ENCODE assay signal across 8 mouse cellular contexts in the genomic region with DNA sequence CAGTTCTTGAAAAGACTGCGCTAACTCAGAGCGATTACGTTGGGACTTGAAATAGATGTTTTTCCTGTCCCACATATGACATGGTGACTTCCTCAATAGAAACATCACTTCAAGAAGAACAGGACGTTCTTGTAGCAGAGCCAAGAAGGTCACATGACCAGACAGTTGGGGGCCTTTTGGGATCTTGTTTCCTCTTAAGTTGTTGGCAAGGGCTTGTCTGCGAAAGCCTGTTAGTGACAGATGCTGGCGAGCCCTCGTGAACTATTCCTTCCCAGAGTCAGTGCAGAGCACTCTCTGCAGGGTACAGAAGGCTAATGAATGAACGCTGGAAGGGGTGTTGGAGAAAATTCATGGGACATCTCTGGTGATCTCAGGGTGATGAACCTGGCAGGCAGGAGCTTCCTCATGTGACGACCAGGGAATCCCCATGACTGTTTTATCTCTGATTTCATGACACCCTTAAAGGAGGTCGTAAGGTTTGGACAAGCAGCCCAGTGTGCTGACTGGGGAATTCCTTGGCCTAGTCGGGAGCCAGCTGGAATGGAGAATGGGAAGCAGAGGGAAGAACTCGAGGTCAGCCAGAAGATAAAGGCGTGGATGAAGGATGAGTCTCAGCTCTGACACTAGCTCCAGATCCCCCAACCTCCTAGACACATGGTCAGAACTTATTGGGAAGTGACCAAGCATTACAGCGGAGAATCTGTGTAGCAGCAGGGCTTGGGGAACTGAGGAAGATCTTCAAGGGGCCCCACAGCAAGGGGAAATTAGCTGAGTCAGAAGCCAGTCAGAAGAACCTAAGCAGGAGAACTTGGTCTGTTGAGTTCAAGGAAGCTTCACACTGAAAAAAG. TPM values are rescaled to one million over a fixed set of nuclear protein-coding genes. Genes with fewer than 3 reads are reported as not detected.
DNase-seq lines count a peak whose midpoint lies in the region; ATAC-seq and TF ChIP-seq lines count a peak whose summit lies in the region.
"Had no signal": no experiment of that assay in that cellular context is flagged by ENCODE, and none has a peak within 500 bp of the region (broad histone marks: within the 10 kb centered on the region; RNA-seq: fewer than 3 reads in every experiment).

No protein-coding gene starts in this region.

- H3K4me2 ChIP-seq in lung, postnatal 0 days (replicated peaks; ENCODE audit: low read depth, low read length): no peak overlapping the region
- H3K4me2 ChIP-seq in forebrain, embryonic 13.5 days: no peak overlapping the region

- TF ChIP-seq CTCF in lung, postnatal 0 days (IDR thresholded peaks at IDR 0.05): no peak

- H3K27ac ChIP-seq in lung, postnatal 0 days (ENCODE audit: low read length): peak overlapping the region; percentile 93
- no peak overlapping the region for H3K27ac ChIP-seq in forebrain, embryonic 13.5 days

- H3K4me3 ChIP-seq in lung, postnatal 0 days (ENCODE audit: low read depth, low read length): no peak overlapping the region
- H3K4me3 ChIP-seq in forebrain, embryonic 13.5 days: no peak overlapping the region
- H3K4me3 ChIP-seq: megakaryocyte, embryonic 14.5 days had no signal

- no peaks in the 10 kb centered on the region for H3K36me3 ChIP-seq in lung, postnatal 0 days (ENCODE audit: insufficient read depth, low read length)
- H3K36me3 ChIP-seq in forebrain, embryonic 13.5 days (ENCODE audit: poor library complexity, severe bottlenecking): no peaks in the 10 kb centered on the region

- no peaks in the 10 kb centered on the region for H3K27me3 ChIP-seq in lung, postnatal 0 days (replicated peaks; ENCODE audit: insufficient read depth, low read length)
- no peaks in the 10 kb centered on the region for H3K27me3 ChIP-seq in forebrain, embryonic 13.5 days

- peak; percentile 43 to 53 for DNase-seq in spleen, adult 18-20 months
- DNase-seq in spleen, postnatal 14 days (ENCODE audit: low spot score in 2 of 2): no peak
- peak; percentile 97 for DNase-seq in lung, postnatal 0 days (ENCODE audit: low spot score)
- peak; percentile 35 to 71 for DNase-seq in thymus, adult 18-20 months

- 33% methylated on average over 14 of the region's 14 CpGs for WGBS in lung, postnatal 0 days
- WGBS in forebrain, embryonic 13.5 days: 86% methylated on average over 14 of the region's 14 CpGs

- H3K9ac ChIP-seq in lung, postnatal 0 days (replicated peaks; ENCODE audit: low read depth): no peak overlapping the region
- H3K9ac ChIP-seq in forebrain, embryonic 13.5 days: no peak overlapping the region

- TF ChIP-seq EP300 in lung, postnatal 0 days (IDR thresholded peaks at IDR 0.05): peak; percentile 100

- peak; percentile 88 for ATAC-seq in common myeloid progenitor, adult 5-6 weeks (replicated peaks; ENCODE audit: low read depth, poor library complexity, severe bottlenecking)
- ATAC-seq in hematopoietic stem cell, adult 5-6 weeks (replicated peaks in 1 of 2; ENCODE audit: insufficient read depth in 1 of 2, low FRiP score in 2 of 2, low TSS enrichment in 1 of 2, low read depth in 1 of 2, poor library complexity in 2 of 2, severe bottlenecking in 2 of 2): peak; percentile 74 to 79
- ATAC-seq in lung, postnatal 0 days: peak; percentile 89
- ATAC-seq in forebrain, embryonic 13.5 days: no peak

- peaks cover 12% of the 10 kb centered on the region; the same call in 1 of the 2 replicates for H3K4me1 ChIP-seq in lung, postnatal 0 days (ENCODE audit: insufficient read depth, low read depth, low read length)
- H3K4me1 ChIP-seq in forebrain, embryonic 13.5 days: no peaks in the 10 kb centered on the region

- no peaks in the 10 kb centered on the region for H3K9me3 ChIP-seq in lung, postnatal 0 days (ENCODE audit: low read length)
- H3K9me3 ChIP-seq in forebrain, embryonic 13.5 days (replicated peaks): peaks cover 4% of the 10 kb centered on the region; the same call in 1 of the 2 replicates

RNA-seq across cellular contexts. Expression of a gene that starts 59.1 kb away (rescaled TPM):
- 421 and 492 TPM in 2 replicates for total RNA-seq in common myeloid progenitor, adult 5-6 weeks (2017)
- 1,145 and 1,310 TPM in 2 replicates for total RNA-seq in hematopoietic stem cell, adult 5-6 weeks (2017)
- polyA plus RNA-seq in lung, postnatal 0 days (2015; fragmentation: Nextera tagmentation; extraction: Ambion mirVana): 30.8 and 33.8 TPM in 2 replicates
- polyA plus RNA-seq in forebrain, embryonic 13.5 days (2015; fragmentation: Nextera tagmentation; extraction: Ambion mirVana): 1.1 and 1.2 TPM in 2 replicates

Comparison
In these comparisons a context has a peak if more than half of its experiments do, and no peak if none do; other contexts are left out.
1. DNase-seq: peak in spleen, adult 18-20 months (2 of 2), lung, postnatal 0 days (single experiment) and thymus, adult 18-20 months (2 of 2); none in spleen, postnatal 14 days (0 of 2).